8 mouse cellular contexts compared by ENCODE assay signal in genomic region chr14:18303262-18303661, GRCm38 (mm10). TPM values are rescaled to one million over a fixed set of nuclear protein-coding genes. Genes with fewer than 3 reads are reported as not detected.
DNase-seq lines count a peak whose midpoint lies in the region; ATAC-seq lines count a peak whose summit lies in the region.

No protein-coding gene starts in this region.

- no peak for DNase-seq in cerebellum, adult 8-10 months
- DNase-seq in MN1 (ENCODE audit: low spot score) = peak; percentile 30
- DNase-seq in gastrocnemius, postnatal 25 days = peak; percentile 88
- DNase-seq in layer of hippocampus, postnatal 14 days (ENCODE audit: low spot score in 2 of 2) = peak; percentile 61 to 75
- DNase-seq in urinary bladder, postnatal 14 days (ENCODE audit: low spot score) = no peak
- DNase-seq in spleen, adult 12 weeks (ENCODE audit: low spot score) = no peak
- DNase-seq in lung, postnatal 4 days = no peak

- ATAC-seq in cerebellum, adult (ENCODE audit: insufficient number of reproducible peaks, low FRiP score, low TSS enrichment) = peak; percentile 79

RNA-seq across cellular contexts. Expression of gene Ube2e1, which starts 28.4 kb away (rescaled TPM):
- 10 to 100 TPM; 84.4 to 96.1 TPM for total RNA-seq in gastrocnemius, postnatal 25 days (2021)
- 100 to 1,000 TPM; 114 to 116 TPM for total RNA-seq in layer of hippocampus, postnatal 14 days (2021)

RNA-seq across cellular contexts. Expression of gene Rpl15, which starts 32.1 kb away (rescaled TPM):
- 100 to 1,000 TPM; 479 to 508 TPM for total RNA-seq in gastrocnemius, postnatal 25 days (2021)
- 100 to 1,000 TPM; 438 to 477 TPM for total RNA-seq in layer of hippocampus, postnatal 14 days (2021)

RNA-seq across cellular contexts. Expression of gene Nkiras1, which starts 32.3 kb away (rescaled TPM):
- 10 to 100 TPM; 33.0 to 35.9 TPM for total RNA-seq in gastrocnemius, postnatal 25 days (2021)
- total RNA-seq in layer of hippocampus, postnatal 14 days (2021) = 10 to 100 TPM; 79.7 to 82.3 TPM

Comparison
In these comparisons a context has a peak if more than half of its experiments do, and no peak if none do; other contexts are left out.
1. DNase-seq: peak in MN1 (single experiment), gastrocnemius, postnatal 25 days (single experiment) and layer of hippocampus, postnatal 14 days (2 of 2); none in cerebellum, adult 8-10 months (single experiment), urinary bladder, postnatal 14 days (single experiment), spleen, adult 12 weeks (single experiment) and lung, postnatal 4 days (0 of 2).